Mouse (Mus musculus): ENCODE data around the gene Khk.
"Not testable (repeated sequence)": the region's sequence is repeated elsewhere in the genome, so short reads cannot be mapped to it uniquely, and the experiment has no call there.

The Khk gene

GRCm38 (mm10) chr5:30921256-30922033 lies at the start of gene Khk:
TSS of gene Khk (plus strand) at chr5:30921431.
- peak; percentile 97 for DNase-seq (ENCODE audit: low read depth, low spot score)

- DNase-seq (ENCODE audit: low read depth, low spot score), result no peak
These were observed 48.7 kb upstream of the Khk start for GRCm38 (mm10) chr5:30872574-30872973.

GRCm38 (mm10) chr5:30874365-30874764 lies 46.9 kb upstream of the Khk start:
- DNase-seq (ENCODE audit: low read depth, low spot score), result no peak

GRCm38 (mm10) chr5:30878616-30879015 lies 42.6 kb upstream of the Khk start:
- DNase-seq (ENCODE audit: low read depth, low spot score), result no peak

DNA sequence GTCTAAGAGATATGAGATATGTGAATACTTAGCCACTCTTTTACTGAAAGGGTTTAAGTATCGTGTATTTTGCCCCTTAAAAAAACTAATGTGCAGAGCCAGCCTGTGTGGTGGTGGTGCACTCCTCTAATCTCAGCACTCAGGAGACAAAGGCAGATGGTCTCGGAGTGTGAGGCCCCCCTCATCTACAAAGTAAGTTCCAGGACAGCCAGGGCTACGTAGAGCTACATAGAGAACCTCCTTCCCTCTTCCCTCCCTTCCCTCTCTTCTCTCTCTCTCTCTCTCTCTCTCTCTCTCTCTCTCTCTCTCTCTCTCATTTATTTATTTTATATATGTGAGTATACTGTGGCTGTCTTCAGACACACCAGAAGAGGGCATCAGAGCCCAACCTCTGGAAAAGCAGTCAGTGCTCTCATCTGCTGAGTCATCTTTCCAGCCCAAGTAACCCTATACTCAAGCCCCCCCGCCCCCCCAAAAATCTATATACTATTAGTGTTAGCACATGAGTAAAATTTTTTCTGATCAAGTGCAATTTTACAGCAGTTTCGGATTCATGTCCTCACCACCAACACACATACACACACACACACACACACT lies 41.8 kb upstream of the Khk start:
- DNase-seq (ENCODE audit: low read depth, low spot score), result no peak

DNA sequence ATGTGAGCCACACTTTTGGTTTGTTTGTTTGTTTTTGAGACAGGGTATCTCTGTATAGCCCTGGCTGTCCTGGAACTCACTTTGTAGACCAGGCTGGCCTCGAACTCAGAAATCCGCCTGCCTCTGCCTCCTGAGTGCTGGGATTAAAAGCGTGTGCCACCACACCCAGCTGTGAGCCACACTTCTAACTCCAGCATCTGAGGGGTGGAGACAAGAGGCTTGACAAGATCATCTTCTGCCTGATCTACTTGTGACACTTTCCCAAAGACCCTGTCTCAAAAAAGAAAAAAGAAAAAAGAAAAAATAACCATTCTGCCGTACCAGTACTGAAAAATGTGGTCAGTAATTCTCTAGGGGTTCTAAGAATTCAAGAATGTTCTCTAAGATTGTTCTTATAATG lies 39.4 kb upstream of the Khk start:
- DNase-seq (ENCODE audit: low read depth, low spot score), result not testable (repeated sequence)

GRCm38 (mm10) chr5:30886209-30886608 lies 35.0 kb upstream of the Khk start:
- no peak for DNase-seq (ENCODE audit: low read depth, low spot score)

DNA sequence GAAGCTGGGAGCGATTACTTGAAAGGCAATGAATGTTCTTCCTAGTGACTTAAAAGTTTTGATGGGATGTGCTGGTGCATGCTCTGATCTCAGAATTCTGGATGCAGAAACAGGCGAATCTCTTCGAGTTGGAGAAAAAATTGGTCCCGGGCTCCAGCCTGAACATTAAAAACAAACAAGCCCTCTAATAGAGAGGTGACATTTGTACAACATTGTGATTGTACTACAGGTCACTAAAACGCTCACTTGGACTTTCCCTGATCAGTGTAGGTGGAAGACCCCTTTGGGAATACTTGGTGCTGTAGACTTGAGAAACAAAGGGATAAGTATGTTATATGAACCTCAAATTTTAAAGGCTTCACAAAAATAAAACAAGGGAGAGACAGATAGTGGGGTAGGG lies 34.5 kb upstream of the Khk start:
- no peak for DNase-seq (ENCODE audit: low read depth, low spot score)

DNA sequence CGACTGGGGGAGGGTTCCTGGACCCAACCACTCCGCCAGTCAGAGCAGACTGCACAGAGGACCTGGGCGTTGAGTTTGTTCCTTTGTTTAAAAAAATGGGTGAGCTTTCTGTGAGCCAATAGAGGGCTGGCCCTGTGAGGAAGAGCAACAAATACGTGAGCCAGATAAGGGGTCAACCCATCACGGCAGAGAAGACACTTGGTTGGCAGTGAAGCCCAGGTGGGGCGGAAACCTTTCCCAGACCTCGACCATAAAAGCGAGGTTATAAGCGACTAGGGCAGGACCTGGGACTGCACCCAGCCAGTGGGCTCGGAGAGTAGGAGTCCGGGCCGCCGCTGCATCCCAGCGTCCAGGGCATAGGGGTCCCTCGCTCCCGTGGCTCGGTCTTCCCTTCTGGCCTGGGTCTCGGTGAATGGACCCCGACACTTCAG lies 33.9 kb upstream of the Khk start:
- DNase-seq (ENCODE audit: low read depth, low spot score), result peak; percentile 91

GRCm38 (mm10) chr5:30887858-30888336 lies 33.3 kb upstream of the Khk start:
- DNase-seq (ENCODE audit: low read depth, low spot score), result peak; percentile 94

GRCm38 (mm10) chr5:30888337-30889087 lies 32.7 kb upstream of the Khk start, which contains the start of gene Agbl5:
TSS of gene Agbl5 (plus strand) at chr5:30888694.
- peak; percentile 95 for DNase-seq (ENCODE audit: low read depth, low spot score)

DNA sequence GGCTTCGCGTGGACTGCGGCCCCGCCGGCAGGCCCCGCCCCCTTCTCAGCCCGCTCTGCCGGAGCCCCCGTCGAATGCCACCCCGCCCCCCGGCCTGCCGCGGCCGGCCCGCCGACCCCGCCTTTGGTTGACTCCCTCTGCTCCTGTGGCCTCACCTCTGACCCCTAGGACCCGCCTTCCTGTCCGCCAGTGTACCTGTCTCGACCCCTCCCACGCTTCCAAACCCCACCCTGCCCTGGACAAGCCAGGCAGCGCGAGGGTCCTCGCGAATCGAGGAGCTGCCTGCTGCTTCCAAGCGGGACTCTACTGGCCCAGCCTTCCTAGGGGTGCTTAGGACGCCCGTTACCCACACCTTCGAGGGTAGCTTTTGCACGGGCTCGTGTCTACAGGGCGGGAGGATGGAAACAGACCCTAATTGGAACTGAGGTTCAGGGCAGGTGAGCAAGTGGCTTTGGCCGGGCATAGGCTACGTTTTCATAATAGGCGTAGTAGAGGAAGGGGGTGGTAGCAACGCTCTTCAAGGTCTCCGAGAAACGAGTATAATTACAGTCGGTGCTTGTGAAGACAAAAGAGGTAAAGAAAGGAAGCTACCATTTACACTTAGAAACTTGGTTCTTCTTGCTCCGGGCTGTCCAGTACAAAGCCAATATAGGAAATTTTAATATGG lies 32.0 kb upstream of the Khk start:
- DNase-seq (ENCODE audit: low read depth, low spot score), result no peak

GRCm38 (mm10) chr5:30890375-30890774 lies 30.9 kb upstream of the Khk start:
- DNase-seq (ENCODE audit: low read depth, low spot score), result no peak

GRCm38 (mm10) chr5:30901860-30902259 lies 19.4 kb upstream of the Khk start:
- no peak for DNase-seq (ENCODE audit: low read depth, low spot score)

- DNase-seq (ENCODE audit: low read depth, low spot score), result peak; percentile 98
These were observed 13.7 kb upstream of the Khk start, which contains the start of gene Ost4 for GRCm38 (mm10) chr5:30907413-30908059. TSS of gene Ost4 (minus strand) at chr5:30907788.

DNA sequence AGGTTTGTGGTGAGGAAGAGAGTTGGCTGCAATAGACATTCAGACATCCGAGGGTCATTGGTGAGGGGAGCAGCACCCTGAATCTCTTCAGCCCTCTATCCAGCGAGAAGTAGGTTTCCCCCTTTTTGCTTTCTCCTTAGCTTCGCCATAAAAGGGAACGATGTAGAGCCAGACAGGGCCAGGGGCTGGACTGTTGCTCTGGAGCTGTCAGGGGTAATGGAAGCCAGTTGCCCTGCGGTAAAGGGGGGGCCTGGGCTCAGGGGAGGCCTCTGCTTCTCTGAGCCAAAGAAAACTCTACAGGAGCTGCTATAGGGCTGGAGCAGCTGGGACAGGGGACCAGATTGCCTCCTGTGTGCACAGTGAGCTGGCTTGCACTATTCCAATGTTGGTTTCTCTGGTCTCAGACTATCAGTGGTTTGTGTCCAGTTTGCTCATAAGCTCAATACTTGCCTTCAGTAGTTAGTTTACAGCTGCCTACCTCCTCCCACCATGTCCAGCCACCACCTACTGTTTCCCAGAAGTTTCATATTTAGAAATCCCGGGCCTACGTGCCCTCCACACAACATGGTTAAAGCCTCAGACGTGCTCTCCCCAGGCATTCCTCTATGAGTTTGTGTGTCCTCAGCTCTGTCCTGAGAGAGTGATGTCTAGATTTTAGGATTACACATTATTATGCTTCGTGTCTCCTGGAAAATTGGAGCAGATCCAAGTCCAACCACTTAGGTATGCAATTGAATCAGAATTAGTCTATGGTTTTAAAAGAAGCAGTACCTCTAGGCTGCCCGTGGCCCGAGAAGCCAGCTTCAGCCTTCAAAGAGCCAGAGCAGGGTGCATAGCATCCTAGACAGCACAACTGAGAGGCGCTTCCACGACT lies 12.6 kb upstream of the Khk start:
- DNase-seq (ENCODE audit: low read depth, low spot score), result no peak

- DNase-seq (ENCODE audit: low read depth, low spot score), result no peak
These were observed 12.0 kb upstream of the Khk start for GRCm38 (mm10) chr5:30909300-30909659.

GRCm38 (mm10) chr5:30909863-30910262 lies 11.4 kb upstream of the Khk start:
- DNase-seq (ENCODE audit: low read depth, low spot score), result no peak

GRCm38 (mm10) chr5:30910481-30910880 lies 10.8 kb upstream of the Khk start:
- DNase-seq (ENCODE audit: low read depth, low spot score), result no peak

- DNase-seq (ENCODE audit: low read depth, low spot score), result no peak
These were observed 9.1 kb upstream of the Khk start for GRCm38 (mm10) chr5:30912156-30912555.
